Mouse (Mus musculus) gastrocnemius, adult 2 months (tissue): ENCODE results near the gene Gm20716. TPM values are rescaled to one million over a fixed set of nuclear protein-coding genes. Genes with fewer than 3 reads are reported as not detected.

Source experiments
- DNase-seq: peaks from one replicate; pipeline ENCODE4 v3.0.0; 2022
- H3K27ac ChIP-seq: fragments of 200-600 bp; 2 replicates; pipeline ENCODE4 v1.8.1; 2022; ENCODE audit warnings: mild to moderate bottlenecking
- H3K4me3 ChIP-seq: fragments of 200-600 bp; 2 replicates; pipeline ENCODE4 v1.8.1; 2022; ENCODE audit warnings: mild to moderate bottlenecking, moderate library complexity
- CTCF ChIP-seq: fragments of 200-600 bp; IDR thresholded peaks from 2 replicates; pipeline ENCODE4 v1.8.1; 2022; ENCODE audit warnings: antibody characterized with exemption, mild to moderate bottlenecking, moderate library complexity
- intact Hi-C: fragments of 180-260 bp; cut with DNase I; formaldehyde crosslinking; loops from one replicate; pipeline ENCODE4 v1.15.1; 2025
- total RNA-seq, 2 experiments: library from RNA; stranded (reverse); gene quantifications; 2 replicates each; pipeline ENCODE4 v1.2.3; 2021

Gm20716 gene
- total RNA-seq, 2 experiments from 2014 or later: 10.1 to 13.0 TPM

- H3K4me3 ChIP-seq: no peak overlapping the region
- TF ChIP-seq CTCF: no peak
- DNase-seq: no peak
- intact Hi-C loops: loop anchor here (2.0 kb wide), 2 partner anchors 23 to 91 kb away; partner anchors contain the start of genes Dpm1, Gm20716 and Mocs3
- peak overlapping the region; percentile 99 for H3K27ac ChIP-seq
Observed at GRCm38 (mm10) chr2:168207883-168208282, 22.3 kb downstream of the Gm20716 start.

- H3K4me3 ChIP-seq: peak within 1 kb of the TSS; percentile 99
- peak; percentile 84 for TF ChIP-seq CTCF
- intact Hi-C loops: loop anchor here (2.0 kb wide), 2 partner anchors 24 to 90 kb away; partner anchors contain the start of genes Dpm1, Gm20716 and Mocs3
- peak; percentile 94 for DNase-seq
- peak within 1 kb of the TSS; percentile 99 for H3K27ac ChIP-seq
Observed at GRCm38 (mm10) chr2:168206725-168207644, 23.2 kb downstream of the Gm20716 start, which contains the start of gene Adnp. Adnp (minus strand) TSS chr2:168207112.

- Histone ChIP-seq H3K27ac (peak overlapping the region; percentile 99), H3K4me3 (peak overlapping the region; percentile 99)
- DNase-seq: peak; percentile 53
- intact Hi-C loops: loop anchor here (2.0 kb wide), 2 partner anchors 25 to 89 kb away; partner anchors contain the start of genes Dpm1, Gm20716 and Mocs3
- TF ChIP-seq CTCF: no peak
Observed at GRCm38 (mm10) chr2:168205681-168206631, 24.2 kb downstream of the Gm20716 start.

- Histone ChIP-seq H3K4me3 (peak overlapping the region; percentile 99), H3K27ac (peak overlapping the region; percentile 99)
- TF ChIP-seq CTCF: peak; percentile 84
- intact Hi-C loops: no loop called here
- DNase-seq: peak; percentile 82
Observed at GRCm38 (mm10) chr2:168205265-168205664, 24.9 kb downstream of the Gm20716 start.

GRCm38 (mm10) chr2:168204476-168204999 lies 25.6 kb downstream of the Gm20716 start:
- intact Hi-C loops: no loop called here
- Histone ChIP-seq H3K27ac (no peak overlapping the region), H3K4me3 (peak overlapping the region; percentile 99)
- DNase-seq: no peak
- no peak for TF ChIP-seq CTCF

- no peak for DNase-seq
- intact Hi-C loops: no loop called here
- TF ChIP-seq CTCF: no peak
- Histone ChIP-seq H3K27ac (no peak overlapping the region), H3K4me3 (no peak overlapping the region)
Observed at GRCm38 (mm10) chr2:168200014-168200691, 30.0 kb downstream of the Gm20716 start.

GRCm38 (mm10) chr2:168199476-168199875 lies 30.7 kb downstream of the Gm20716 start:
- Histone ChIP-seq H3K27ac (no peak overlapping the region), H3K4me3 (no peak overlapping the region)
- intact Hi-C loops: no loop called here
- DNase-seq: no peak
- no peak for TF ChIP-seq CTCF

GRCm38 (mm10) chr2:168198421-168198820 lies 31.7 kb downstream of the Gm20716 start:
- H3K4me3 ChIP-seq: no peak overlapping the region
- no peak overlapping the region for H3K27ac ChIP-seq
- no peak for DNase-seq
- intact Hi-C loops: no loop called here
- TF ChIP-seq CTCF: no peak

GRCm38 (mm10) chr2:168195721-168196120 lies 34.4 kb downstream of the Gm20716 start:
- no peak for TF ChIP-seq CTCF
- intact Hi-C loops: no loop called here
- Histone ChIP-seq H3K4me3 (no peak overlapping the region), H3K27ac (no peak overlapping the region)
- no peak for DNase-seq

GRCm38 (mm10) chr2:168193685-168194084 lies 36.5 kb downstream of the Gm20716 start:
- intact Hi-C loops: no loop called here
- DNase-seq: no peak
- no peak overlapping the region for H3K4me3 ChIP-seq
- H3K27ac ChIP-seq: no peak overlapping the region
- TF ChIP-seq CTCF: no peak

GRCm38 (mm10) chr2:168191856-168192255 lies 38.3 kb downstream of the Gm20716 start:
- no peak for DNase-seq
- no peak overlapping the region for H3K27ac ChIP-seq
- TF ChIP-seq CTCF: no peak
- intact Hi-C loops: no loop called here
- H3K4me3 ChIP-seq: no peak overlapping the region

- intact Hi-C loops: no loop called here
- no peak for DNase-seq
- Histone ChIP-seq H3K4me3 (no peak overlapping the region), H3K27ac (no peak overlapping the region)
- TF ChIP-seq CTCF: no peak
Observed at GRCm38 (mm10) chr2:168175946-168176345, 54.2 kb downstream of the Gm20716 start.
